Mouse (Mus musculus): Measurements from ENCODE around the gene Mfsd5.

The Mfsd5 gene

DNA sequence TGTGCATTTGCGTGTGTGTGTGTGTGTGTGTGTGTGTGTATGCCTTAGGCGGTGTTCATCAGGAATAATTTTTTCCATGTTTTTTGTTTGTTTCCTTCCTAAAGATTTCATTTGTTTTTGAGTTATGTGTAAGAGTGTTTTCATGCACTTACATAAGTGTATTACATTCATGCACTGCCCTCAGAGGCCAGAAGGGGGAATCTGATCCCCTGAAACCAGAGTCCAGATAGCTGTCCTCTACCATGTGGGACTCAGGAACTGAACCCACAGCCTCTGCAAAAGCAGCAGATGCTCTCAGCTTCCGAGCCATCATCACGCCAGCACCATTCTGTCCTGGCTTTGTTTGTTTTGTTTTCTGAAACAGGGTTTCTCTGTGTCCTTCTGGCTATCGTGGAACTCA lies 13.7 kb upstream of the Mfsd5 start:
- 0 out of 2 replicates have a peak overlapping the region, but pooled peaks have one; percentile 20 for H3K4me3 ChIP-seq (replicated peaks; ENCODE audit: low read length)
- no peaks in the 10 kb centered on the region for H3K9me3 ChIP-seq (ENCODE audit: low read length)
- TF ChIP-seq NANOG (IDR thresholded peaks at IDR 0.05; ENCODE audit: borderline replicate concordance, low read length) (no peak), CTCF (conservative IDR thresholded peaks at IDR 0.05; ENCODE audit: low read length) (peak; percentile 30)
- H3K36me3 ChIP-seq (ENCODE audit: insufficient read depth, low read length): no peaks in the 10 kb centered on the region
- H3K4me1 ChIP-seq (replicated peaks; ENCODE audit: low read depth, low read length): peaks cover 47% of the 10 kb centered on the region
- H3K27me3 ChIP-seq (ENCODE audit: insufficient read depth, low read length): peaks cover 12% of the 10 kb centered on the region

DNA sequence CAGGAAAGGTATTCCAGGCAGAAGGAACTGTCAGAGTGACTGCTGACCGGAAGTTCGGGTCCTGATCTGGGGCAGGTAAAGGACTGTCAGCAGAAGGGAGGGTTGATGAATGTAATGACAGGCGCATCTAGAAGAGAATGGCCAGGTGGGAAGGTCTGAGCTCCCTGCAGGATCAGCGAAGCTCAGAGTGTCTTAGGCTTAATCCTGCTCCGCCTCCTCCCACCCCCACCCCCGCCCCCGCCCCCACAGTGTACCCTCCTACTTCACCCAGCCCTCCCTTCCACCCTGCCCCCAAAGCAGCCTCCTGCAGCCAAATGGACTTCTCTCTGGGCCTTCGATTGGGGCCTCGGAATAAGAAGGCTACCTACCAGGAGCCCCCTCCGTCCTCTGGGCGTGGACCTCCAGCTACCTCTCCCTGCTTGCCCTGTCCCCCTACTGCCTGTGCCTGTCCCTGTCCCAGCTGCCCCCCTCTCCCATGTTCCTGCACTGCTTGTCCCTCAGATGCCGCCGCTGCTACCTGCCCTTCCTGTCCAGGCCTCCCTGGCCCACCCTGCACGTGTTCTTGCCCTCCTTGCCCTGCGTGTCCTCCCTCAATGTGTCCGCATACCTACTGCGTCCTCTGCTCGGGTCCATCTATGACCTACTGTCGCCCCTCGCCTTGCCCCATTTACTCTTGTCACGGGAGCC lies 8.8 kb upstream of the Mfsd5 start, which contains the start of gene Gm9918:
Gene Gm9918 (plus strand): TSS at position 290 of the 687 bp plus-strand sequence.
- Histone ChIP-seq H3K4me3 (replicated peaks; ENCODE audit: low read length) (peak within 1 kb of the TSS; percentile 82), H3K9me3 (ENCODE audit: low read length) (no peaks in the 10 kb centered on the region), H3K36me3 (ENCODE audit: insufficient read depth, low read length) (peaks cover 13% of the 10 kb centered on the region), H3K4me1 (replicated peaks; ENCODE audit: low read depth, low read length) (peaks cover 53% of the 10 kb centered on the region), H3K27me3 (ENCODE audit: insufficient read depth, low read length) (no peaks in the 10 kb centered on the region)
- TF ChIP-seq CTCF (conservative IDR thresholded peaks at IDR 0.05; ENCODE audit: low read length) (no peak), NANOG (IDR thresholded peaks at IDR 0.05; ENCODE audit: borderline replicate concordance, low read length) (no peak), POU5F1 (IDR thresholded peaks at IDR 0.05; ENCODE audit: borderline replicate concordance, low read length) (no peak)

DNA sequence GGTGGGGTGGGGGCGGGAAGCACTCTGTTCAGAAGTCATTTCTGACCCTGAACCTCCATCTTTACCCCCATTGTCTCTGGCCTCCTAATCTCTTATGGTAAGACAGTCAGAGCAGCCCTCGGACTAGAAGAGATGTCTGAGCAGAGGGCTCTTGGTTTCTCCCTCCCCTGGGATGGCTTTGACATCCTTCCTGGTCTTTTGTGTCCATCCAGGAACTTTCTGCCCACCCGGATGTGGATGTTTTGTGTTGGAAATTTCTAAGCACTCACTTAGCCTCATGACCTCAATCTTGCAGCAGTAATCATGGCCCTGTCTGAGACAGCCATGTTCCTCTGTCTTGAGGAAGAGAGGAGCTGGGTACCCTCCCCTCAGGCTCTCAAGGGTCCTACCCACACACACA lies 7.8 kb upstream of the Mfsd5 start:
- Histone ChIP-seq H3K36me3 (ENCODE audit: insufficient read depth, low read length) (peaks cover 13% of the 10 kb centered on the region), H3K4me3 (replicated peaks; ENCODE audit: low read length) (peak overlapping the region; percentile 82), H3K9me3 (ENCODE audit: low read length) (no peaks in the 10 kb centered on the region), H3K4me1 (replicated peaks; ENCODE audit: low read depth, low read length) (peaks cover 47% of the 10 kb centered on the region), H3K27me3 (ENCODE audit: insufficient read depth, low read length) (no peaks in the 10 kb centered on the region)
- TF ChIP-seq NANOG (IDR thresholded peaks at IDR 0.05; ENCODE audit: borderline replicate concordance, low read length) (no peak), CTCF (conservative IDR thresholded peaks at IDR 0.05; ENCODE audit: low read length) (no peak), POU5F1 (IDR thresholded peaks at IDR 0.05; ENCODE audit: borderline replicate concordance, low read length) (no peak)

DNA sequence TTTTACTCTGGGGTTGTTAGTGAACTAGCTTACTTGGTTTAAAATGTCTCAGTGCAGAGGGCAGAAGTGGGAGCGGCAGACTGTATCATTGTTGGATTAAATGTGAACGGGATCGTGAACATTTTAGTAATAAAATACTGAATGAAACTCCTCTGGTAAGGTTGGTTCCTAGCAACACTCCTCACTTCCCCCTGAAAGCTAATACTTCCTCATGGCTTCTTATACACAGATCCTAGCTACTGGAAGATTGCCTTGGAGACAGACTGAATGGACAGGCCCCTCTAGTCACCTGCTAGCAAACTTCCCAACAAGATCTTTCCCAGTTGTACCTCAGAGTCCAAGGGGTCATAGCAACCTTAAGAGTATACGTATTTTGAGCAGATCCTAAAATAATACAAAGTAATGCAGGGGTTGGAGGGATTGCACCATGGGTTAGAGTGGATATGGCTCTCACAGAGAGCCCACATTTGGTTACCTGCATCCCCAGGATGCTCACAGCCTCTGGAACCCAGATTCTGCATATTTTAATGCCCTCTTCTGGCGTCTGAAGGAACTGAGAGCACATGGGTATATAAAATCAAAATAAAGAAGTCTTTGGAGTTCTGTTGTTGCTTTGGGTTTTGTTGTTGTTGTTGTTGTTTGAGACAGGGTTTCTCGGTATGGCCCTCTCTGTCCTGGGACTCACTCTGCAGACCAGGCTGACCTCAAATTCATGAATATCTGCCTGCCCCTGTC lies 5.1 kb upstream of the Mfsd5 start:
- Histone ChIP-seq H3K4me1 (replicated peaks; ENCODE audit: low read depth, low read length) (peaks cover 60% of the 10 kb centered on the region), H3K9me3 (ENCODE audit: low read length) (no peaks in the 10 kb centered on the region), H3K27me3 (ENCODE audit: insufficient read depth, low read length) (no peaks in the 10 kb centered on the region), H3K36me3 (ENCODE audit: insufficient read depth, low read length) (peaks cover 13% of the 10 kb centered on the region), H3K4me3 (replicated peaks; ENCODE audit: low read length) (no peak overlapping the region)
- TF ChIP-seq CTCF (conservative IDR thresholded peaks at IDR 0.05; ENCODE audit: low read length): peak; percentile 64
- TF ChIP-seq POU5F1 (IDR thresholded peaks at IDR 0.05; ENCODE audit: borderline replicate concordance, low read length): no peak

DNA sequence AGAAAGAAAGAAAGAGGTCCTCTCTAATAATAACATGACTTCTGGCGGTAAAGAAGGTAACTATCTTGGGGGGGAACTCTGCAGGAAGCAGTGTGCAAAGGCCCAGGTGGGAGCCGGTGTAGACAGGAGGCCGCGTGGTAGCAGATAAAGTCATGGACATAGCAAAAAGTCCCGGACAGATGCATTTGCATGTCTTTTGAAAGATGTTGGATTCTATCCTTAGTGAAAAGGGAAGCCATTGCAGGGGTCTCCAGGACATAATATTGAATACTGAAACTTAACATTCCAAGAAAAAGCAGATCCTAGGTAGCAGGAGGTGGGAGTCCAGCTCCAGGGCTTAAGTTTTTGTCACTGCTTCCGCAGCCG lies 545 bp upstream of the Mfsd5 start:
- peaks cover 37% of the 10 kb centered on the region for H3K36me3 ChIP-seq (ENCODE audit: insufficient read depth, low read length)
- H3K9me3 ChIP-seq (ENCODE audit: low read length): no peaks in the 10 kb centered on the region
- H3K27me3 ChIP-seq (ENCODE audit: insufficient read depth, low read length): no peaks in the 10 kb centered on the region
- TF ChIP-seq POU5F1 (IDR thresholded peaks at IDR 0.05; ENCODE audit: borderline replicate concordance, low read length) (no peak), CTCF (conservative IDR thresholded peaks at IDR 0.05; ENCODE audit: low read length) (no peak)
- peaks cover 59% of the 10 kb centered on the region for H3K4me1 ChIP-seq (replicated peaks; ENCODE audit: low read depth, low read length)
- H3K4me3 ChIP-seq (replicated peaks; ENCODE audit: low read length): peak overlapping the region; percentile 93

DNA sequence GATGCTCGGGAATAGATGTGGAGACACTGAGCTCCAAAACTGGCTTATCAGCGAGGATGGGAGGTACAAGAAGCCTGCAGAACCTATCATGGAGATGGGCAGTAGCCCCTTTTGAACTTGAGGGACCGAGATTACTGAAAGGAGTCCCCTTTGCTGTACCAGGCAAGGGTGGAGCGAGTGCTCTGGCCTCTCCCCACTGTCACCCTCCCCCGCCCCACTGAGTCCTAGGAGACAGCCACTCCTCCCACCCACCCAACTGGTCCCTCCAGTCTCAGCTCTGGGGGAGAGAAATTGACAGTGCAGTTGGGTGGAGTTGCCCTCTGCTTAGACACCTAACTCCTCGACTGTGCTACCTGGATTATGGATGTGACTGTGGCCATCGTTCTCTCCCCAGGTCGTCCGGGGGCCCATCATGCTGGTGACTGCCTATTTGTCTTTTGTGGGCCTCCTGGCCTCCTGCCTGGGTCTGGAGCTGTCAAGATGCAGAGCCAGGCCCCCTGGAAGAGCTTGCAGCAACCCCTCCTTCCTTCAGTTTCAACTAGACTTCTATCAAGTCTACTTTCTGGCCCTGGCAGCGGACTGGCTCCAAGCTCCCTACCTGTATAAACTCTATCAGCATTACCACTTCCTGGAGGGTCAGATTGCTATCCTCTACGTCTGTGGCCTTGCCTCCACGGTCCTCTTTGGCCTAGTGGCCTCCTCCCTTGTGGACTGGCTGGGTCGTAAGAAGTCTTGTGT lies 698 bp downstream of the Mfsd5 start:
- Histone ChIP-seq H3K9me3 (ENCODE audit: low read length) (no peaks in the 10 kb centered on the region), H3K27me3 (ENCODE audit: insufficient read depth, low read length) (no peaks in the 10 kb centered on the region), H3K36me3 (ENCODE audit: insufficient read depth, low read length) (peaks cover 48% of the 10 kb centered on the region), H3K4me3 (replicated peaks; ENCODE audit: low read length) (peak overlapping the region; percentile 93), H3K4me1 (replicated peaks; ENCODE audit: low read depth, low read length) (peaks cover 61% of the 10 kb centered on the region)
- TF ChIP-seq CTCF (conservative IDR thresholded peaks at IDR 0.05; ENCODE audit: low read length) (no peak), POU5F1 (IDR thresholded peaks at IDR 0.05; ENCODE audit: borderline replicate concordance, low read length) (no peak), NANOG (IDR thresholded peaks at IDR 0.05; ENCODE audit: borderline replicate concordance, low read length) (no peak)

DNA sequence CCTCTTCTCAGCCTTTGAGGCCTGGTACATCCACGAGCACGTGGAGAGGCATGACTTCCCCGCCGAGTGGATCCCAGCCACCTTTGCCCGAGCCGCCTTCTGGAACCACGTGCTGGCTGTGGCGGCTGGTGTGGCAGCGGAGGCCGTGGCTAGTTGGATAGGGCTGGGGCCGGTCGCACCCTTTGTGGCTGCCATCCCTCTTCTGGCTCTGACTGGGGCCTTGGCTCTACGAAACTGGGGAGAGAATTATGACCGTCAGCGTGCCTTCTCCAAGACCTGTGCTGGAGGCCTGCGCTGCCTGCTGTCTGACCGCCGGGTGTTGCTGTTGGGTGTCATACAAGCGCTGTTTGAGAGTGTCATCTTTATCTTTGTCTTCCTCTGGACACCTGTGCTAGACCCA lies 1.4 kb downstream of the Mfsd5 start:
- Histone ChIP-seq H3K9me3 (ENCODE audit: low read length) (no peaks in the 10 kb centered on the region), H3K27me3 (ENCODE audit: insufficient read depth, low read length) (no peaks in the 10 kb centered on the region), H3K36me3 (ENCODE audit: insufficient read depth, low read length) (peaks cover 51% of the 10 kb centered on the region), H3K4me3 (replicated peaks; ENCODE audit: low read length) (peak overlapping the region; percentile 93), H3K4me1 (replicated peaks; ENCODE audit: low read depth, low read length) (peaks cover 64% of the 10 kb centered on the region)
- TF ChIP-seq POU5F1 (IDR thresholded peaks at IDR 0.05; ENCODE audit: borderline replicate concordance, low read length) (no peak), NANOG (IDR thresholded peaks at IDR 0.05; ENCODE audit: borderline replicate concordance, low read length) (no peak), CTCF (conservative IDR thresholded peaks at IDR 0.05; ENCODE audit: low read length) (no peak)

DNA sequence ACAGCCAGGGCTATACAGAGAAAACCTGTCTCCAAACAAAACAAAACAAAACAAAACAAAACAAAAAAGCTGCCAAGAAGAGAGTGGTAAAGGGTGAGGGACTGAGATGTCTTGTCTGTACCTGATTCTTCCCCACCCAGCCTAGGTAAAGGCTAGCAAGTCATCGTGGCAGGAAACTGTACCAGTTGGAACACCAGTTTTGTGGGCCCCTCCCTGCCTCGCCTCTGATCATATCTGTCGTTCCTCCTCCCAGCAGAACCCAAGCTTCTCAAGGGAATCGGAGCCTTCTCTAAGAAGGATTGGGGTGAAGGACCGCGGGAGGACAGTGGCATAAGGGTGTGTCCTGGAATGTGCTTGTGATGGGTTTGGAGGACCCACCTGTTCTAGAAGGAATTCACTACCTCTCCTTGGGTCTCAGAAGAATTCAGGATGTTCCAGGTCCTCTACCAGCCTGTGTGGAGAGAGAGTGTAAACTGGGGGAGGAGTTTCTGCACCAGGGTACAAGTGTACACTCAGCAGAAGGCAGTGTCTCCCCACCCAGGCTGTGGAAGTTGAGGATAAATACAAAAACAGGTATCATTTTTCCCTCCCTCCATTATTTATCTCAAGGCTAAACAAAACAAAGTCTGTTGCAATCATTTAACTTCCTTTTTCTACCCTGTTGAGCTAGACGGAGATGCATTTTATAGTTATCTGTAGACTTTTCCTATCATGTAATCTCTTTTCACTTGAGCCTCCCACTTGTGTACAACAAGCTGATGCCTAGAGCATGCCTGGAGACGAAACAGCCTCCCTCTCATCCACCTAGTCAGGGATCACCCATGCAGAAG lies 3.4 kb downstream of the Mfsd5 start:
- Histone ChIP-seq H3K36me3 (ENCODE audit: insufficient read depth, low read length) (peaks cover 54% of the 10 kb centered on the region), H3K4me3 (replicated peaks; ENCODE audit: low read length) (no peak overlapping the region), H3K27me3 (ENCODE audit: insufficient read depth, low read length) (no peaks in the 10 kb centered on the region), H3K9me3 (ENCODE audit: low read length) (no peaks in the 10 kb centered on the region), H3K4me1 (replicated peaks; ENCODE audit: low read depth, low read length) (peaks cover 55% of the 10 kb centered on the region)
- TF ChIP-seq NANOG (IDR thresholded peaks at IDR 0.05; ENCODE audit: borderline replicate concordance, low read length) (no peak), POU5F1 (IDR thresholded peaks at IDR 0.05; ENCODE audit: borderline replicate concordance, low read length) (no peak), CTCF (conservative IDR thresholded peaks at IDR 0.05; ENCODE audit: low read length) (no peak)

Measured in E14TG2a.4 (cell line).